ENCODE assay signal across 30 mouse cellular contexts in the genomic region with DNA sequence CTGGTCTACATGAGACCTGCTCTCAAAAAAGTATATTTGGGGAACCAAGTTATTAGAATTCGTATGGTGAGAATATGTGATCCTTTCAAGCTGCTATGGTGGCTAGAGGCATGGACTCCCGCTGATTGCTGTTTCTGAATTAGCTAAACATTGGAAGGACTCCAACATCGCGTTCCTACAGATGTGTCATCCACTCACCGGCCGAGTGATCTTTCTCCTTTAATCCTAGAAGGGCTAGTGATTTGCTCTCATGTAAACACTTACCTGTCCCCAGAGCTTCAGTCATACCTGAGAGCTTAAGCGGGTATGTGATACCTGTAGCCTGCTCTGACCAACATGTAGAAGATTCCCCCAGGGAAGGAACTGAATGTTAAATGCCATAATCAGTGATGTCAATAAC. TPM values are rescaled to one million over a fixed set of nuclear protein-coding genes. Genes with fewer than 3 reads are reported as not detected.
"Had no signal": no experiment of that assay in that cellular context is flagged by ENCODE, and none has a peak within 500 bp of the region (broad histone marks: within the 10 kb centered on the region; RNA-seq: fewer than 3 reads in every experiment).

No protein-coding gene starts in this region.

- H3K36me3 ChIP-seq: stomach, embryonic 15.5 days had no signal

- H3K9ac ChIP-seq: limb, embryonic 13.5 days; liver, embryonic 14.5 days; liver, postnatal 0 days; midbrain, embryonic 13.5 days; neural tube, embryonic 12.5 days; neural tube, embryonic 15.5 days; stomach, embryonic 15.5 days had no signal

- H3K27me3 ChIP-seq: limb, embryonic 13.5 days; megakaryocyte, embryonic 14.5 days; midbrain, embryonic 13.5 days; neural tube, embryonic 12.5 days; neural tube, embryonic 15.5 days; stomach, embryonic 15.5 days had no signal

- H3K4me3 ChIP-seq: layer of hippocampus, adult 2 months; limb, embryonic 10.5 days; limb, embryonic 13.5 days; midbrain, embryonic 10.5 days; midbrain, embryonic 13.5 days; neural tube, embryonic 12.5 days; neural tube, embryonic 15.5 days; stomach, embryonic 15.5 days had no signal

- H3K27ac ChIP-seq: kidney, postnatal 0 days; layer of hippocampus, adult 2 months; limb, embryonic 10.5 days; limb, embryonic 13.5 days; liver, embryonic 14.5 days; midbrain, embryonic 10.5 days; midbrain, embryonic 13.5 days; neural tube, embryonic 12.5 days; neural tube, embryonic 15.5 days; stomach, embryonic 15.5 days had no signal

- H3K4me1 ChIP-seq: limb, embryonic 13.5 days; midbrain, embryonic 10.5 days; midbrain, embryonic 13.5 days; neural tube, embryonic 12.5 days had no signal

- H3K9me3 ChIP-seq: stomach, embryonic 15.5 days had no signal

- ATAC-seq: intestine, postnatal 0 days; liver, postnatal 0 days; midbrain, embryonic 13.5 days; midbrain, embryonic 16.5 days had no signal

- DNase-seq: kidney, adult 2 months; kidney, postnatal 25 days; layer of hippocampus, adult 9-11 months; liver, postnatal 0 days; right cerebral cortex, adult 18-20 months; right cerebral cortex, postnatal 14 days; spleen, adult 18-20 months; thymus, adult 18-20 months; thymus, postnatal 36 days had no signal

- H3K4me2 ChIP-seq: limb, embryonic 13.5 days; liver, embryonic 11.5 days; midbrain, embryonic 13.5 days; neural tube, embryonic 12.5 days; neural tube, embryonic 15.5 days; stomach, embryonic 15.5 days had no signal

RNA-seq across cellular contexts. Expression of gene Tmprss12, which starts 59.7 kb away (rescaled TPM):
- total RNA-seq: layer of hippocampus, adult 2 months; layer of hippocampus, postnatal 25 days; left cerebral cortex, adult 18-20 months; left cerebral cortex, postnatal 25 days had no signal
- polyA plus RNA-seq: intestine, postnatal 0 days; kidney, embryonic 14.5 days; kidney, postnatal 0 days; large intestine, adult 2 months; limb, embryonic 10.5 days; limb, embryonic 13.5 days; liver, embryonic 11.5 days; liver, embryonic 14.5 days; liver, postnatal 0 days; lung, embryonic 16.5 days; midbrain, embryonic 10.5 days; midbrain, embryonic 13.5 days; midbrain, embryonic 16.5 days; neural tube, embryonic 12.5 days; neural tube, embryonic 15.5 days; urinary bladder, adult 2 months had no signal
